Mouse (Mus musculus): ENCODE measurements at regions not wholly inside any gene's neighbourhood (a gene's known extent, or its start where the extent isn't known, plus 50 kb on each side); places are given as distances from the start of the nearest gene placed in this dataset.

- TF ChIP-seq USF1 (IDR thresholded peaks at IDR 0.05; ENCODE audit: low read depth) = no peak
- no peak for TF ChIP-seq POLR2A (IDR thresholded peaks at IDR 0.05; ENCODE audit: insufficient read length, low read depth)
Observed at GRCm38 (mm10) chr13:31327511-31327951, 228.4 kb upstream of the Foxq1 start.

Measured in myocyte (in vitro differentiated cells).